Mouse (Mus musculus): ENCODE results near the gene Spats1.

- TF ChIP-seq POLR2A (IDR thresholded peaks at IDR 0.05; ENCODE audit: borderline replicate concordance, extremely low read depth, low read depth, low read length) (no peak), CTCF (IDR thresholded peaks at IDR 0.05; ENCODE audit: insufficient read depth, low read length) (no peak)
These were observed 66.5 kb downstream of the Spats1 start for GRCm38 (mm10) chr17:45408719-45409118.
